Mouse (Mus musculus) fibroblast of lung, adult 2 months (primary cell): ENCODE results near the gene Itpk1.

ENCODE experiments used
- DNase-seq: peaks from one replicate; pipeline ENCODE4 v3.0.0-alpha.2; 2011; ENCODE audit warnings: low read depth

Gene Itpk1

GRCm38 (mm10) chr12:102704457-102705198 lies at the start of gene Itpk1:
Gene Itpk1, minus strand, starts transcription at chr12:102704930.
- DNase-seq = no peak

- no peak for DNase-seq
These were observed 43.5 kb upstream of the Itpk1 start for GRCm38 (mm10) chr12:102748256-102748655.

DNA sequence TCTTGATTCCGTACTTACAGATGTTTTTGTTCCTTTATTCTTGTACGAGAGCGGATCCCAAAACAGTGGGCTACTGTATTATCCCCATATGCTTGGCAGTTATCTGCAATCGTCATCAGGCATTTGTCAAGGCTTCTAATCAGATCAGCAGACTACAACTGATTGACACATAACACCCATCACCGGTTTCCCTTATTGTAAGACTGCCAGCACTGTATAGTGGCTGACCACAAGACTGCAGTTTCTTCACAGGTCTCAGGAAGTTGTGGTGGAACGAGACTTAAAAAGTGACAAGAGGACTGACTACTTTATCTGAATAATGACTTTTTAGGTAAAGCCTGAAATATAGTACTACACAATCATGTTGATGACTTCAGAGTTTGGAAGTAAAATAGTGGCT lies 40.1 kb upstream of the Itpk1 start:
- DNase-seq = no peak

DNA sequence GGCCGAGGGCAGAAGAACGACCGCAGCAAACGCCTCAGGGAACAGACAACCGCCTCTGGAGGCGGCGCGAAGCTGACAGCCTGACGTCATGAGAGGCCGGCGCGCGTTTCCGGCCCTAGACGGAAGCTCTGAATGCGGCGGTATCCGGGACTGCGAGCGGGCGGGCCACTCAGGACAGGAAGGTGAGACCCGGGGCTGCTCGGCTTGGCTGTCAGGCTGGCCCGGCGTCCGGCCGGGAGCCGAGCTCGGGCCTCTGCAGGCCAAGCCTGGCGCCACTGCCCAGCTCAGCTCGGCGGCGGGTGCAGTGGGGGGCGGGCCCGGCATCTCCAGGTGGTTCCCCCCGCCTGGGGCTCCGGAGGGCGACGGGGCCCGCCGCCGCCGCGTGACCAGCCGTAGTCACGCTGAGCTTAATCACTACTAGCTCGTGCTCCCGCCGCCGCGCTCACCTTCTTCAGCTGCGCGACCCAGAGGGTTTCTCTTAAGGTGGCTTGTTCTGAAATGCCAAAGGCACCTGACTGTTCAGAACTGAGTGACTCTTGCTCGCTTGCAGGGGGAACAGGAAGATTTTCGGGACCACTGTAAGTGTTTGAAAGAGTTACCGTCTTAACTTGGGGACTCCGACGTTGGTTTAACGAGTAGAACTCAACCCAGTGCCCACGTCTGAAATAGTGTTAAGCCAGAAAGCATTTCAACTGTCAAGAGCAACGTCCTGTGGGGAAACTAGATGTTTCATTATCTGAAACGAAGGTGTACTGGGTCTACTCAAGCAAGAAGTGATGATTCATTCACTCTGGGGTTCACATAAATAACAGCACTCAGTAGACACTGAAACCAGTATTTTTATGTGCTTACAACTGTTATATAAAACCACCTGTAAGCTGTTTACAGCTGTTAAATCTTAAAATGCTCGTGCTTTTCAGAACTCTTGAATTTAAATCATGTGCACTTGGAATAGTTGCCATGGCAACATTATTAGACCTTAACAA lies 39.2 kb upstream of the Itpk1 start, which contains the start of the genes Moap1 and Tmem251:
Gene Moap1, minus strand, starts transcription at position 73 of the 986 bp plus-strand sequence.
Gene Tmem251, plus strand, starts transcription at position 174 of the 986 bp plus-strand sequence.
- no peak for DNase-seq

DNA sequence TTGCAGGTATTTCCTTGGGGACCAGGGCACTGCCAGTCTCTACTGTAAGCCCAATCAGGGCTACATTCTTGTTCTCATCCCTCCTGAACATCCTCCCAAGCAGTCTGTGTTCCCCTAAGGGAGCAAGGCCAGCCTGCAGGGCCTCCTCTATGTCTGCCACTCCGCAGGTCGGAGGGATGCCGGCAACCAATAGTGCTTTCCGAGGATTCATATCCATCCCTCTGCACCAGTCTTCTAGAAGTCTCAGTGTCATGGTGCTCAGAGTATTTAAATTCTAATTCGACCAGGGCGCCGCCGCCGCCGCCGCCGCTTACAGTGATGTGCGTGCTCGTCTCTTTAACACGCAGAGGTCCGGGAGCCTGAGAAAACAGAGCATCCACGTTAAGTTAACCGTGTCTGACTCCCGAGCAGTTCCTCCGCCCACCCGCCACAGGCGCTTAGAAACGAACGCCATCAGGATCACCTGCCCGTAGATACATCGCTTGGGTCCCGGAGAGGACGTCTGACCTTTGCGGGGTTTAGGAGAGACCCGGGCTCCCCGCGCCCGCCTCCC lies 38.4 kb upstream of the Itpk1 start:
- no peak for DNase-seq

DNA sequence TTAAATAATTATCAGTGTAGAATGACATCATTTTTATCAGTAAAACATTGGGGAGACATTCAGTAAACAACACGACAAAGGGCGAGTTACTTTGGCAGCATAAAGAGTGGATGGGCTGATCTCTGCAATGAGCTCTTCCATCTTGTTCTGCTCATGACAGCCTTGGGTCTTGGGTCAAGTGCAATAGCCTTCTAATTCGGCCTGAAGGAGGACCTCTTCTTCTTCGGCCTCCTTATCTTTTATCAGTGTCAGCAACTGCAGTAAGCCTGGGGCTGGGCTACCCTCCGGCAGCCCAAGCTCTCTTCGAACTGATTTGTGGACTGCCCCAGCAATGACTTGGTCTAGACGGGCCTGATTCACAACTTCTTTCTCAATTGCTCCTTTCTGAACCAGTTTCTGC lies 37.3 kb upstream of the Itpk1 start:
- no peak for DNase-seq

DNA sequence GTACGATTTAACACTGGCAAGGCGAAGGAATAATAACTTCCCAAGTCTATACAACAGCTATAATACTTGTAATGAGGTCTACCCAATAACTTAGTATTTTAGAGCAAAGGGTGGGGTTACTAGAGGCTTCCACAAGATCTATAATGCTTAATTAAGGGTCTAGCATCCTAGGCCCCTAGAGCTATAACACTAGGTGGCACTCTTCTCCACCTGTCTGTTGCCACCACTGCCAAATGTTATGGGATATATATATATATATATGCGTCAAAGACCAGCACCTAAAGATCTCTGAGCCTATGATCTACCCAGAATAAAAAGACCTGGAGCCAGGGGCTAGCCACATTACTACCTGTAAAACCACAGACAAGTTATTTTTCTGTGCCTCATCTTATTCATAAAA lies 35.6 kb upstream of the Itpk1 start:
- DNase-seq = no peak

DNA sequence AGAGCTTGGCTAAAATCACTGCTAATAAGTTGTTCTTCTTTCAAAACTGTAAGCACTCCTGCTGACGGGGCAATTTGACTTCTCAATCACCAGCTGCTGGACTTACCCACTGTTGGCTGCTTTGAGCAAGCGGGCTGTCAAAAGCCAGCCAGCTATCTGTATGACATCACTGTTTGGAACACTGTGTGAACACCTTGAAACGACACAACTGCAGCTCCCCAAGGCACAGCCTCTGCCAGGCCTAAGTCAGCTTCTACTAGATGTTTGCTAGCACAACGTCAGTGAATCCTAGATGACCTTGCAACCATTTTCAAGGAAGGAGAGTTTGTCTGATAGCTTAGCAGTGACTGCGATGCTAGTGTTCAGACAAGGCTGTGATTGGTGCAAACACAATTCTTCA lies 34.4 kb upstream of the Itpk1 start:
- no peak for DNase-seq

GRCm38 (mm10) chr12:102733381-102733780 lies 28.7 kb upstream of the Itpk1 start:
- no peak for DNase-seq

DNA sequence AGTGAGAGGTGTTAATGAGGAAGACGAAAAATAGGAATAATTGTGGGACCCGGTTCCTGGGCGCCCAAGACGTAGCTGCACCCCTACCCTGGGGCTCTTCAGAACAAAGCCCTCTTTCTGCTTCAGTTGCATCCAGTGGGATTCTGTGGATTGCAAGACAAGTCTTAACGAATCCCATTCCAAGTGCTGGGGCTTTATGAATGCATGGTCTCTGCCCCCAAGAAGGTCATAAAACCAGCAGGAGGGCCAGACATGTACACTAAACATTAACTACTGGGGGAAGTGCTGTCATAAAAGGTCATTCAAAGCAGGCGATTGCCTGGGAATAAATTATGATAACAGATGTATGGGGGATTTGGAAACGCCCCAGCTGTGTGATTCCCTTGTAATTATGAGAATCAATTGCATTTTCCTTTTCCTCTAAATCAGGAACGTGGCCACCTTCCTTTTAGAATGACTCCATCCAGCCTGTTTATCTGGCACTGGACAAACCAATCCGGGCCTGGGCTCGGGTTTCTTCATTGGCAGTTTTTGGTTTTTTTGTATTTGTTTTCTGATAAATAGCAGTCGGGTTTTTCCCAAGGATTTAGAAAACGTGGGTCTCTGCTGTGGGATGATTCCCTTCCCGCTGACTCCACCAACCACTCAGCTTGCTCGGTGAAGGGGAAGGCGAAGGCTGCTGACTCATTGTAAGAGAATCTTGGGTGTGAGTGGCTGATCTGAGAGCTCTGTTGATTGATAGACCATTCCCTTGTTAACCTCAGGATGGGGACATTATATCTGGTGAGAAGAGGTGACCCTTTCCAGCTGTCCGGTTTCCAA lies 26.3 kb upstream of the Itpk1 start:
- DNase-seq = no peak

DNA sequence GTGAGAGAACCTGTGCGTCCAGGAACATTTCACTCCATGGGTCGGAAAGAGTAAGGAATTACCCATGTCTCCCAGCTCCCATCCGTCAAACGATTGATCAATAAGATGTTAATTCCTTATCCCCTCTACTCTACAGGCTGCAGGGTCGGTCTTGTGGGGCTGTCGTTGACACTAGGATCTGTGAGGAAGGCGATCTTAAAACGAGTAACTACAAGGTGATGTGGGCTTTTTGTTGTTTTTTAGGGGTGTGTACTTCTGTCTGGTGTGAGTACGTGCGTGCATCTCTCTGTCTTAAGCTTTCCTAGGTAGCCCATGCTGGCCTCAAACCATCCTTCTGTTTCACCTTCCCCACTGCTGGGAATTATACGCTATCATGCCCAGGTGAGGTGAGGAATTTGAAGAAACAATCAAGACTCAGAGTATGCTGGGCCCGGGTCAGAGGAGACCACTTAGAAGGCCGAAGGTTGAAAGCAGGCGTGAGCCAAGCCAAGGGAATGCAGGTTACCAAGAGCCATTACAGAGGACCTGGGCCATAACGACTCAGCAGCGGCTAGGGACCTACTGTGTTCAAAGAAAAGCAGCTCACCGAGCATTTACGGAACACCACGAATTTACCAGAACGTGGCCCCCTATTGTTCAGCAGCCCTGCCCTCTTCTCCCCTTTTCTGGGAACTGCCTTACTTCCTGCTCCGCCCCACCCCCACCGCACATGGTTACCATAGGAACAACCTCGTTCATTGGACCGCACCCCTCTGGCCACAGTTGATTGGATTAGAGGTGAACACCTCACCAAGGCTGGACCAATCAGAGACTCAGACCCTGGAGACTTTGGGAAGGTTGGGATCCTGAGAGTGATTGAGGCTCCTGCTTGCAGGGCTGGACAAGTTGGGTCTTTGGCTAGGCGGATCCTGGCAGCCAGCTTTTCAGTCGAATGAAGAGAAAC lies 25.4 kb upstream of the Itpk1 start:
- no peak for DNase-seq

DNA sequence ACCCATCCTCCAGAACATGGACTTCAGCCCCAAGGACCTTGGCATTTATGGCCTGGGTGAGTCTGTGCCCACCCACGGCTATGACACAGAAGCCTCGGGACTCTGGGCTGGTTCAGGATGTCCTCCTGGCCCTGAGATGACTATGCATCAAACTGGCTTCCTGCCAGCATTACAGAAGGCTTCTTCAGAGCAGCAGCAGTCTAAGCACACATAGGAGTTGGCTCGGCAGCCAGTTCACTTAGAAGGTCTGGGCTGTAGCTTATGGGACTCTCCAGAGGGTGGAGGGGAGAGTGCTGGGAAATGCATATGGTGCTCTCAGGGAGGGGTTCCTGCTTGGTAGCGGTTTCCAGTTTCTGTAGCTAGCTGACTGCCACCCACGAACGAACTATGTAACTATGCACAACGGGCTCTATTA lies 21.0 kb upstream of the Itpk1 start:
- DNase-seq = no peak

DNA sequence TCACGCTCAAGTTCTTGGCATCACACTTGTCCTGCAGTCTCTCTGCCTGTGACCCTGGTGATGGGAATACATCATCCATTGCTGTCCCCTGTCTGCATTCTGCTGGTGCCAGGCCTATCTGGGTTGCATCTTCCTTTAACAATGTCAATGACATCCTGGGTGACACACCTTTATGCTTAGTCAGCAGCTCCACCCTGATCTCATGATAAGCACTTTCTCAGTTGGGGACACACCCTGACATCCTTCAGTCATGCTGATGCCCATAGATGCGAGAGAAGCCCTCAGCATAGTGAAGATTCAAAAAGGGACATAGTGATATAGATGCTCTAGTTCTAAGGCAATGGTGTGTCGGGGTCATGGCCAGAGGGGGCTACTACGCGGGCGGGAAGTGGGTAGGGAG lies 20.4 kb upstream of the Itpk1 start:
- no peak for DNase-seq

GRCm38 (mm10) chr12:102723861-102724260 lies 19.1 kb upstream of the Itpk1 start:
- no peak for DNase-seq

- no peak for DNase-seq
These were observed 18.2 kb upstream of the Itpk1 start for GRCm38 (mm10) chr12:102722966-102723365.

DNA sequence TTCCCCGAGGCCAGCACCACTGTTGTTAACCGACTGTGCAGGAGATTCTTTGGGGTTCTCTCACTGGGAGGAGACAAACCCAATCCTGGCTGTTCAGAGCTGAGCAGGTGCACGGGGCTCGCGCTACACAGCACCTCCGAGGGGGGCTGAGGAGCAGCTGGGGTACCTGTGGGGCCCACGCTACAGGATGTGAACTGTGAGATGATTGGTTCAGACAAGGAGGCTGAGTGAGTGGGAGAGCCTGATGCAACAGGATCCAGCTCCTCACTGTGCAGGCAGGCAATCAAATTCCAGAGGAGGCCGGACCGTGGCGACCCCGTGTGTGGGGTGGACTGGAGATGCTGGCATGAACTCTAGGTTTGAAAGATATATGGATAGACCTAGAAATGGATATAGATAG lies 17.7 kb upstream of the Itpk1 start:
- DNase-seq = no peak

GRCm38 (mm10) chr12:102719552-102720315 lies 15.0 kb upstream of the Itpk1 start:
- no peak for DNase-seq

DNA sequence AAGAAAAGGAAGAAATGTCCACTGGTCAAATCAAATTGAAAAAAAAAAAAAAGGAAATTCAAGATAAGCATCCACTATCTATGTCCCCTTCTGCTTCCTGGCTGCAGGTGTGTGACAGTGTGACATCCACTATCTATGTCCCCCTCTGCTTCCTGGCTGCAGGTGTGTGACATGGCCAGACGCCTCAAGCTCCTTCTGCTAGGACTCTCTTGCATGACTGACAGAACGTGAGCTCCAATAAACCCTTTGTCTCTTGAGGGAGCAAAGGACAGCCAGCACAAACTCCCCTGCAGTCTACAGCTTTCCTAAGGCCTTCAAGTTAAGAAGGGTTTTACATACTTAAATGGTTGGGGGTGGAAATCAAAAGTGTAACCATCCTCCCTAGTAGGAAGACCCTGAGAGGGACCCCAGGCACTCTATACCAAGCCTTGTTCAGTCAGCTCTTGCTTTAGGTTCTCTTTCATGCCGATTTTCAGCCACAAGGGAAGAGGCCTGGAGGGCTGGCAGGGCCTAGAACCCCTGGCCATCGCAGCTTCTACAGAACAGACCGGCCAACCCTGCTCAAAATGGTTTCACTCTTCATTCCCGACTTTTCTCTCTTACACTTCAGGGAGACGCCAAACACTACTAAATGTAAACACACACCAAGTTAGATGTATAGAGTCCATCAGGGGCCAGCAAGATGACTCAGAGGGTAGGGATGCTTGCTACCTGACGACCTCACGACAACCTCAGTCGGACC lies 10.1 kb upstream of the Itpk1 start:
- DNase-seq = no peak

- no peak for DNase-seq
These were observed 9.4 kb upstream of the Itpk1 start for GRCm38 (mm10) chr12:102714116-102714515.
